Mouse (Mus musculus) G1E (cell line): ENCODE measurements around the gene Trim28.

Experiments used
- CTCF ChIP-seq: IDR thresholded peaks from 2 replicates; pipeline ENCODE4 v1.5.1; 2012; ENCODE audit warnings: low read depth, low read length, inconsistent platforms, mixed read lengths
- GATA1 ChIP-seq: IDR thresholded peaks from 2 replicates; pipeline ENCODE4 v1.6.1; 2012; ENCODE audit warnings: borderline replicate concordance, low read length, inconsistent platforms, mixed read lengths
- GATA2 ChIP-seq: IDR thresholded peaks from 2 replicates; pipeline ENCODE4 v1.6.1; 2012; ENCODE audit warnings: low read depth, low read length, inconsistent platforms, borderline replicate concordance

DNA sequence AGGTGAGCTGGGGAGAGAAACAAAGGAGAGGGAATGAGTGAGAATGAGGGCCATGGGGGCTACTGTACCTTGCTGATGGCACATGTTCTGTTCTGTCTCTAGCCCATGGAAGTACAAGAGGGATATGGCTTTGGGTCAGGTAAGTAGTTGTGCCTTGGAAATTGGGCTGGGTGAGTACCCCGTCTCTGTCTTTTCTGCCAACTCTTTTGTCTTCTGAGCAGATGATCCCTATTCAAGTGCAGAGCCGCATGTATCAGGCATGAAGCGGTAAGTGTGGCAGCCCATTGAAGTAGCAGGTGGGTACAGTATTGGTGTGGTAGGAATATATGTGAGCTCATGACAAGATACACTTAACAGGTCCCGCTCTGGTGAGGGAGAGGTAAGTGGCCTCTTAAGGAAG, 30.1 kb downstream of the Trim28 start:
- no peak for TF ChIP-seq GATA1
- TF ChIP-seq CTCF = no peak
- no peak for TF ChIP-seq GATA2
